Mouse (Mus musculus) c-Kit-positive CD71-positive TER-119-positive erythroid progenitor cells, embryonic 14.5 days (primary cell): ENCODE results near the gene Zfp341.

Experiments
- DNase-seq: peaks from one replicate; pipeline ENCODE4 v3.0.0-alpha.2; 2013; ENCODE audit warnings: low spot score

Zfp341 gene

DNA sequence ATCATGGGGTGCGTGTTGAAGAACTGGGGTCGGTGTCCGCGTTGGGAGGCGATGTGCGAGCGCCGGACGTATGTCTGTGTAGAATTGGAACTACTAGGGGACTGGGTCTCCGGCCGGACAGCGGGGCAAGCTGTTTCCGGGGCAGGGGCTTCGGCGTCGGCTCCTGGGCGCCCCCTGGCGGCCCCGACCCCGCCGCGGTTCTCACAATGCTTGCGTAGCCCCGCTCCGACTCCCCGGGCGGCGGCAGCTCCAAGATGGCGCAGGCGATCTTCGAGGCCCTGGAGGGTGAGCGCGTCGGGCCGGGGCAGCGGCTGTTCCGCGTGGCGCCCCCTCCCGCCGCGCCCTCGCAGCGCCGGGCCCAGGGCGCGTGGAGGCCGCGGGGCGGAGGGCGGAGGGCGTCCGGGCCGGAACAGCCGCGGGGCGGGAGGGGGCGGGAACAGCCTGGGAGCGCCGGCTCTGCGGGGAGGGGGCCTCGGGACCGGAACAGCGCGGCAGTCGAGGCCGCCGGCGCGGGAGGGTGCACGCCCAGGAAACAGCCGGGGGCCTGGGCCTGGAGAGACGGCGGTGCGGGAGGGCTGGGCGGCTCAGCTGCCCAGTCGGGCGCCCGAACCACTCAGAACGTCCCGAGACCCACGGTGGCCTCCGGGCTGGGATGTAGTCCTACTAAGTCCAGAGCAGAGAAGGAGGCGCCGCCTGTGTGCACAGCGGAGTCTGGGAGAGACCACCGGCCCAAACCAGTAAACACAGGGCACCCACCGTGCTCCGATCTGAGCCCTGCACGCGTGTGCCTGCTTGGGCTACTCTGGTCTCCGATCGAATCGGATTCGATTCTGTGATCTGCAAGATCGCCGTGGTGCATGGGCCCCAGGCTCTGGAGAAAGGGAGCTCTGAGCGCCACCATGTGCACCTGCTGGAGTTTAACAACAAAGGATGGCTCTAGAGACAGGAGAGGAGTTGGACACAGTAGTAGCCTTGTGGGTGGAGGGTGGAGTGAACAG is at the start of gene Zfp341, which contains the start of gene 4930519P11Rik:
Gene Zfp341 (plus strand): TSS at position 180 of the 998 bp plus-strand sequence.
Gene 4930519P11Rik (minus strand): TSS at position 320 of the 998 bp plus-strand sequence.
- DNase-seq: peak; percentile 75

DNA sequence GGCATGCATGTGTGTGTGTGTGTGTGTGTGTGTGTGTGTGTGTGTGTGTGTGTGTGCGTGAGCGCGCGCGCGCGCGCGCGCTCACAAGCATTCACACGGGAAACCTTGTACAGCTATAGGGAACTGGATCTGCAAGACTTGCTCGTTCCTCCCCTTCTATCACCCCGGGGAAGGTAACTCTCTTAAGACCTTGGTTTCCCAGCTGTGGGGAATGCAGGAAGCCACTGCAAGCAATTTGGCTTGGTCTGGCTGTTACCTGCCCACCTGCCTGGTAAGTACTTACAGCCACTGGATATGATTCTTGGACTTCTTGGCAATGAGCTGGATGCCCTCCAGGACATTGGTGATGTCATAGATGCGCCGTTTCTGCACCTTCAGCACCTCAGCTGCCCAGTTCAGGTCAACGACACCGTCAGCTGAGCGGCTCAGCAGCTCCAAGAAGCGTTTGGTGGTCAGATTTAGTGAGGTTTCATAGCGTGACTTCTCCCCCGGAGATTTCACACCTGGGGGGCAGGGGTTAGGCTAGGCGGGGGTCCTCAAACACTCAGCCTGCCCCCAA is 49.4 kb upstream of the Zfp341 start:
- DNase-seq: no peak

DNA sequence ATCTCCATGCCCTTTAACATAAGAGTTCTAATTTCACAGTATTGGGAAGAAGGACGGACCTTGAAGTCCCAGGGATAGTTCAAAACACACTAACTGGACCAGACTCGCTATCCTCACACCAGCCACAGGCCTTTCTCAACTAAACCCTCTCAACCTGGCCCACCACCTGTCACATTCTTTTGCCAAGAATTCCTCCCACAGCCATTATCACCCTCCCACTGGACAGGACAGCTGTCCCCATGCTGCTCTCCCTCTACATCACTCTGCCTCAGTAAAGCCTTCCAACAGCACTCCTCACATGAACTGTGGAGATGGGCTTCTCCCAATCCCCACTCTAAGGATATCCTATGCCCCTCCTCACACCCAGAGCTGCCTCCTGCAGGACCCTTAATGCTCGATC is 47.5 kb upstream of the Zfp341 start:
- DNase-seq: no peak

DNA sequence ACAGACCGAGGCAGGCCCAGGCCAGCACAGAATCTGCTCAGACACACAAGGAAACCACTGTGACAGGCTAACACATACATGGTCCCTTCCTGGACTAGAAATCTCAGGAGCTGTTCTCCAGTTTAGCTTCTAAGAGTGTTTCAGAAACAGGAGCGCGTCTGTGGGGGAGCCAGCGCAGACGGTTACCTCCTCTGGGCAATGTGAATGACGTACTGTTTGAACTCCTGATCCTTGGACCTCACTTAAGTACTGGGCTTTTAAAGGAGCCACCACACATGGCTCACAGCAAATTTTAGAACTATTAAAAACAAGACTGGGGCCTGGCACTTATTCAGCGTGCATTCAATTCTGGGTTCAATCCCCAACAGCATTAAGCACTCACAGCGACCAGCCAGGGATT is 46.5 kb upstream of the Zfp341 start:
- no peak for DNase-seq

DNA sequence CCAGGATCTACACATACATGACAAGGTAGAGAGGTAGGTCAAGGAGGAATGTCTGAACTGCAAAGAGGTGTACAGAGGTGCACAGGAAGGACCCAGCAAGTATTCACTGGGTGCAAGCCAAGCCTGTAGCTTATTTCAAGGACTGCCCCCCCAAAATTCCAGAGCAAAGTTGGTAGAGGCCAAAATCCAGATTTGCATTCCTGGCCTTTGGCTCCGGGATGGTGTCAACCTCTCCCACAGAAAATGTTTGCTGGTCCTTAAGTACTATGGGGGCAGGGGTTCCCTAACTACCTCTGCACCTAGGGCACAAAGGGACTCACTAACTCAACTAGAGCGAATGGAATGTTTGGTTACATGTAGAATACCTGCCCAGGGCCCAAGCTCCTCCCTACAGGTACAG is 45.3 kb upstream of the Zfp341 start:
- no peak for DNase-seq

DNA sequence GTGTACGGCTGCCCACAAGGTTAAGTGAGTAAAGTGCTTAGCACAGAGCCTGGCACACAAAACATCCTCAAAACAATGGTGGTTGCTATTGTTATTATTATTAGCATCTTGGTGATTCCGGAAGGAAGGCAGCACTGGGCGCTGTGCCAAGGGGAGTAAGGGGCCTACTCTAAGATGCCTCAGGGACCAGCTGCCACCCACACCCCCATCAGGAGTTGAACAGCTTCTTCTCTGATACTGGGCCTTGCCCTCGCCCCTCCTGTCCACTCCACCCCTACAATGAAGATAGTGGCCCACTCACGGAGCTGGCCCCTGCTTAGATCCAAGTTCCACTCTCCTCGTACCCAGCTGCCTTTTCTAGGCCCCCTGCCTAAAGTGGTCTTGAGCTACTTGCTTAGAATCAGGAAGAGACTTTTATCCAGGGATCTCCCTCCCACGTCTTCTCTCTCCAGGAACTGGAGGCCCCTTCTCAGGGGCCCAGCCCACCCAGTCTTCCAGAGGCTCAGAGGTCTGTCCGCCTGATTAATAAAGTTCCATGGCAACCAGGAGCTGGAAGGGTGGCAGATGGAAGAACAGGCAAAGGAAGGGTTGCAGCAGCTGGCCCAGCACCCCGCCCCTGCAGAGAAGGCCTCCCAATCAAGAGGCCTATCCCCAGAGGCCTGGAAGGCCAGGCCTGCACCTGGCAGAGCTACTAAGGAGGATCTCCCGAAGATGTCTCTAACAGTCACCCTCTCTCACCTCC is 44.6 kb upstream of the Zfp341 start:
- no peak for DNase-seq

DNA sequence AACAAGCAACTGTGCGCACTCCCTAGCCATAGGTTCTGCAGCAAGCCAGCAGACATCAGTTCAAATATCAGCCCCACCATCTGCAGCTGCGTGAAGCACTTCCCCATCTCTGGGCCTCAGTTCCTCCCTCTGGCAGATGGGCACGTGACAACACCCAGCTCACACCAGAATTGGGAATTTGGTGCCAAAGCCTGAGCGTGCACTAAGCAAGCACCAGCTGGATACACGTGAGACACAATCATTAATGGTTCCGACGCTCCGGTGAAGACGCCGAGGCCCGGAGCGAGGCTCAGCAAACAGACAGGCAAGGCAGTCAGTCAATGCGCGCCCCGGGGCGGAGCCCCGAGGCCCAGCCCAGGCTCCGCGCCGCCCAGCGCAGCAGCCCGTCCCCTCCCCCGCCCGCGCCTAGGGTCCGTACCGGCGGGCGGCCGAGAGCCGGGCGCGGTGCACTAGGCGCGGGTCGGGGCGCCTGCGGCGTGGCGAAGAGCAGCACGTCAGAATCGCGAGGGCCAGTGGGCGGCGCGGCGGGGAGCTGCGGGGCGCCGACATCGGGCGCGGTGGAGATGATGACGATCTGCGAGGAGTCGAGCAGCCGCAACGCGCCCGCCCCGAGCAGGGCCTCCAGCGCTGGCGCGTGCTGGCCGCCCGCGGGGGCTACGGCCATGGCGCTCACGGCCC is 43.9 kb upstream of the Zfp341 start:
- DNase-seq: peak; percentile 73

DNA sequence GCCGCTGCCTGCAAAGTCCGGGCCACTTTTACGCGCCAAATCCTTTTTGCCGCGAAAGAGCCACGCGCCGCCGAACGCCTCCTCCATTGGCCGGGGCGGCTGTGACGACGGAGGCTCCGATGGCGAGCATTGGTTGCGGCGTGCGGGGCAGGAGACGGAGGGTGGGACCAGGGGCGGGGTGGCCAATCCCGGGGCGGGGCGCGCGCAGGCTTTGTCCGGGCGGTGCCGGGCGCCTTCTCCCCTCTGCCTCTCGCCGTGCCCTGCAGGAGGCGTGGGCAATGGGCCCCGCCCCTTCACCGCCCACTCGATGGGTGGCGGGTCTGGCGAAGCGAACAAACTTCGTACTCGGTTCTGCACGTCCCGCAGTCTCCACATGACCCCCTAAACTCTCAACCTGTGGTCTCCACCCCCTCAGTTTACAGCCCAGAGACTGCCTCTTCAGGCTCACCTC is 43.2 kb upstream of the Zfp341 start, which contains the start of gene E2f1:
Gene E2f1 (minus strand): TSS at position 57 of the 451 bp plus-strand sequence.
- peak; percentile 95 for DNase-seq

DNA sequence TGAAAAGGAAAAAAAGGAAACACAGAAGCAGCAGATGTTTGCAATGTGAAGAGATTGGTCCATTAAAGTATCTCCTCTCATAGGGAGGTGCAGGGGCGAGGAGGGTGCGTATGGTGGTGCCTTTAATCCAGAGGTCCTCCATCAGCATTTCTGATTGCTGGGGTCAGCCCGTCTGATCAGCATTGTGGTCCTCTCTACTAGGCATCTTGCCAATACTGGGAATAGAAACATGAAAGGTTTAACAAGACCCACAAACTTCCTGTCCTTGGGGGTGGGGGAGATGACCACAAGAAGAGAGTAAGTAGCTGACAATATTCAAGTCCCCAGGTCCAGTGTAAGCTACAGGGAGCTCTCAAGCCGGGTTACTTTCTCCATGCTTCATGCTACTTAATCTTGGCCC is 42.4 kb upstream of the Zfp341 start:
- no peak for DNase-seq

DNA sequence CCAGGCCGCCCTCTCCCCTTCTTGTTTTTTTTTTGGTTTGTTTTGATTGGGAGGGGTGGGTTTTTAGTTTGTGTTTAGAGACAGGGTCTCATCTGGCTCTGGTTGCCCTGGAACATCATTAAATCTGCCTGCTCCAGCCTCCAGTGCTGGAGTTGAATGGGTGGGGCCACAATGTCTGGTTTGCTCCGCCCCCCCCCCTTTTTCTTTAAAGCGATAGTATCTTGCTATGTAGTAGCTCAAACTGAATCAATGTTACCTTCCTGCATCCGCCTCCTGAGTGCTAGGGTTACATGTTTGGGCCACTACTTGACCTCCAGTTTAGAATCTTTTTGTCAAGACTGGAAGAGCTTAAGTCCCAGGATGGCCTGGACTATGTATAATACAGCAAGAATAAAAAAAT is 41.8 kb upstream of the Zfp341 start:
- DNase-seq: no peak

DNA sequence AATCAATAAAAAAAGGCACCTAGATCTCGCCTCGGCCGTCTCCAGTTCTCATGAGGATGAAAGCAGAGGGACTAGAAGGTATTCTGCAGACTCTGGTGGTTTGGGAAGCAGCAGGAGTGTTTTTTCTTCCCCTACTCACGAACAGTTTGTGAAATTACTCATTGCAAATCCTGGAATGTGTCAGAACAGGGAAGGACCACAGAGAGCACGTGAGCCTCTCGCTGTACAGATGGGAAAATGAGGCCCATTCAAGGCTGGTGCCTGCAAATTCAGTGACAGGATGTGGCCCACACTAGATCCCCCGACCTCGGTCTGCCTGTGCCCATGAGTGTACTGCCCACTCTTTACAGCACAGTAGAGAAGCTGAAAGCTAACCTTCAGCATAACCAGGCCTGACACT is 41.1 kb upstream of the Zfp341 start:
- no peak for DNase-seq

DNA sequence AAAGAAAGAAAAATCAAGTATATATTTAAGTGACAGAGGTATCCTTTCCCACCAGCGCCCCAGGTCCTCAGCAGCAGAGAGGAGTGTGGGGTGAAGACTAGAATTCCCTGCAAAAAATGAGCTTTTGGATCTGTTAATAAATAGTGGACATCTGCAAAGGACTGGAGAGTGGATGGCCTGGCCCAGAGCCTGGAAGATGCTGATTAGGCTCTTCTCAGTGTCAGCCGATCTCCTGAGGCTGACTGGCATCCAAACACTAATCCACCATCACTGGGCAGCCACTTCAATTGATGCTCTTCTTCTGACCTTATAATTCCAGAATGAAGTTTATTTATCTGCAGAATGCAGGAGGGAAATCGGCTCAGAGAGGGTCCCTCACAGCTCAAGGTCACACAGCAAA is 40.1 kb upstream of the Zfp341 start:
- DNase-seq: no peak

DNA sequence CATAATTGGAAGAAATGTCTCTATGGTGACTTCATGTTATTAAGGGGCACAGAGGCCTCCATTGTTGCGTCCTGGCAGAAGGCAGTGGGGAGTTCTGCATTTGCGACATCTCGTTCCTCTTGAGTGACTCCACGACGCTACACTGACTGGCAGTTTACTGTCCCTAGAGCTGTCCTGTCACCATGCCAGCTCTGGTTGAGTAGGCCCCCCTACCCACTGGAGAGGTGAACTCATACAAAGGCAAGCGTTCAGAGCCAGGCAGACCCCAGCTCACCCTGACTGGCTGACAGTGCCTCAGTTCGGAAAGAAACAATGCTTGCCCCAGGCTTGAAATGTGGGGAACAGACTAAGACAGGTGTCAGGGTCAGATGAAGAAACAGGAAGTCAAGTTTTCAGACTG is 38.8 kb upstream of the Zfp341 start:
- DNase-seq: no peak

DNA sequence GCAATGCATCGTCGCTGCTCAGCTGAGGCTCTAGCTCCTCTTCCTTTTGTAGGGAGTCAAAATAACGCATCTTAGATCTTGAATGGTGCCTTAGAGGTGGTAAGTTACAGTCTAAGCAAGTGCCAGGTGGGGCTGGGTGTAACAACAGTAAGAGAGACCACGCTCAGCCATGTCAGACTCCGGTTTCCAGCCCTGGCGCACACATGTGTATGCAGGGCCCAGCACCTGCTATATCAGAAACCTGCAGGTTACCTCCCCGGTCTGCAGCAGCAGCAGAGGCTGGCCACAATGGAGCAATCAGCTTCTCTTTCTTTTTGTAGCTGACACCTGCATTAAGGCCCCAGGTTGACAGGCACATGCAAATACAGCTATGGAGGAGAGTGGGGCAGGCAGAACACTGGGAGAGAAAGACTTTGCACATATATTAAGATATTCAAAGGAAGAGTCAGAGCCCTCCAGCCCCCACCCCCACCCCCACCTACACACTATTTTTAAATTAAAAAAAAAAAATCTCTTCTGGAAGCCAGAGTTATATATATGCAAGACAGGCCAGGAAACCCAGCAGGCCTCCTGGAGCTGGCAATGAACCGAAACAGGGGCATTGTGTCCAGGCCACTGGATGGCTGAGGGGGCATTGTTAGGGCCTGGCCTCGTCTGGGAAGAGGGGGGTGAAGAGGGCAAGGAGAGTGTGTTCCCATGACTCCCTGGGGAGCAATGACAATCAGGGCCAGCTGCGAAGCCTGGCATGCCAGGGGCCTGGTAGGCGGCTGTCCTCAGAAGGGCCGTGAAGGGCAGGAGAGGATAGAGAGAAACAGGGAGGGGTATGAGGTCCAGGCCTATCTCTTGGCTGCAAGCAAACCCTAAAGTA is 36.0 kb upstream of the Zfp341 start:
- no peak for DNase-seq

DNA sequence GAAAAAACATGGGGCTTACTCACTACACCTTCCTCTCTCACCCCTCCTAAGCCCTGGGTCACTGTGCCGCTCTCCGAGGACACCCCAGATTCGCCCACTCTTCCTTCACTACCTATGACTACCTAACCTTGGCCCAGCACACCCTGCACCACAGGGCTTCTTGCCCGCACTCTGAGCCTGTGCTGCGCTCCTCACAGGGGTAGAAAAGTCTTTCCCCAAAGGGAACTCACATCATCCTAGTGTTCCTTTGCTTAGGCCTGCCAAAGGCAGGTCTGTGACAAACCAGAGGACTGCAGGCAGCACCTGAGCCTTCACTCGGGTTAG is 35.4 kb upstream of the Zfp341 start:
- no peak for DNase-seq

DNA sequence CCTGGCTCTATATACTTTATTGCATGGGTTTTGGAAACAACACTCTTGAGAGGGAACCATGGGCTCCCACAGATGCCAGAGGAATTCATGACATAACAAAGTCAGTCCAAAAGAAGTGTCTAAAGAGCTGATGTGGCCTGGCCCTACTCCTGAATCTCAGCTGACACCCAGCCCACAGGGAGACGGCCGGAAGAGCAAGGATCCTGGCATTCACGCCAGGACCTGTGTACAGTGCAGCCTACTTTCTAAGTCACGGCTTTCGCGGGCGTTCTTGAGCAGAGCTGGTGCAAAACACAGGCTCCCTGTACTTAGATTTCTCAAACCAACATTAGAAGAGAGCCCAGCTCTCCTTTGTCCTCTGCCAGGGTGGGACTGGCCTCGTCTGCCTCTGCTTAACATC is 32.5 kb upstream of the Zfp341 start:
- no peak for DNase-seq

DNA sequence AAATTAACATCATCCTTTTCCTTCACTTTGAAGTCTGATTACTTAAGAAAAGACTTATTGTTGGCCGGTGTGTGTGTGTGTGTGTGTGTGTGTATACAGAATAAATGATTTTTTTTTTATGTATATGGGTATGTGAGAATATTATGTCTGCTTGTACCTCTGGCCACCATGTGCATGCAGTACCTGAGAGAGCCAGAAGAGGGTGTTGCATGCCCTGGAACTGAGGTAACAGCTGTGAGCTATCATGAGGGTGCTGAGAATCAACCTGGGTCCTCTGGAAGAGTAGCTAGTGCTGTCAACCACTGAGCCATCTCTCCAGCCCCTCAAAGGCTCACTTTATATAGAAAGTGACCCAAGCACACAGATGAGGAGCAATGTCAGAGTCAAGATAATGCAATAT is 31.7 kb upstream of the Zfp341 start:
- no peak for DNase-seq

DNA sequence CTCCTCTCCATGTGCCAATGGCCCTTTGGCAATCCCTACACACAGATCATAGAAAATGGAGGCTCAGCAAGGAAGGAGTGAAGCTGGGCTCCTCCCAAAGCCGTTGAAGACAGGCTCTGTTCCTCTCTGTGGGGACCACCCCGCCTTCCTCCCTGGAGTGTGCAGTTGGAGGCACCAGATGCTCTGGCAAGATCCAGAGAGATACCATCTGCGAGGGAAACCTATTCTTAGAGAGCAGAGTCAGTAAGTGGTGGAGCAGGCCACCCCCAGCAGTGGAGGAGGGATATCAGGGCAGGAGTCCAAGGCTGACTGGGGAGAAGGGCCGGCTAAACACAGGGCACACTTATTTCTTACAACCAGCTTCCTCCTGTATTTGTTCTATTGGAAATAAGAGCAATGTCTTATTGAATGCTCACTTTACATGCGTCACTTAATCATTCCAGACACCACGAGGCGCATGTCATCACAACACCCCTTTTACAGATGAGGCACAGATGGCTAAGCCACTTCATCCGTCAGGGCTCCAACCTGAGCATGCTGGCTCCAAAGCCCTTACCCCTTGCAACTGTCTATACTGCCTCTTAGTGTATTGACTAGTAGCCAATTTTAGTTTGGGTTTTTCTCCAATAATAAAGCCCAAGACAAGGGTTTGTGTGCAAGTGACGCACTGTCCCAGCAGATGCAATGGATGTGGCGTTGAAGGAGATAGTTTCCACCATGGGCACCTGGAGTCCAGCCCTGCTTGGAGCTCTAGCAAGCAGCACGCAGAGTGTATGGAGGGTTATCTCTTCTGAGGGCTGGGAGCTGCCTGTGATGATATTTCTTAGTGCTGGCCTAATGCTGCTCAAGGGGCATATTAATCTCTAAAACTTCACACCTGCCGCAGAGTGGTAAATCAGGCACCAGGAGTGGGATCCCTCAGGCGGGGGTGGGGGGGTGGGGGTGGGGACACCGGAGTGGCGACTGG is 28.9 kb upstream of the Zfp341 start:
- no peak for DNase-seq

DNA sequence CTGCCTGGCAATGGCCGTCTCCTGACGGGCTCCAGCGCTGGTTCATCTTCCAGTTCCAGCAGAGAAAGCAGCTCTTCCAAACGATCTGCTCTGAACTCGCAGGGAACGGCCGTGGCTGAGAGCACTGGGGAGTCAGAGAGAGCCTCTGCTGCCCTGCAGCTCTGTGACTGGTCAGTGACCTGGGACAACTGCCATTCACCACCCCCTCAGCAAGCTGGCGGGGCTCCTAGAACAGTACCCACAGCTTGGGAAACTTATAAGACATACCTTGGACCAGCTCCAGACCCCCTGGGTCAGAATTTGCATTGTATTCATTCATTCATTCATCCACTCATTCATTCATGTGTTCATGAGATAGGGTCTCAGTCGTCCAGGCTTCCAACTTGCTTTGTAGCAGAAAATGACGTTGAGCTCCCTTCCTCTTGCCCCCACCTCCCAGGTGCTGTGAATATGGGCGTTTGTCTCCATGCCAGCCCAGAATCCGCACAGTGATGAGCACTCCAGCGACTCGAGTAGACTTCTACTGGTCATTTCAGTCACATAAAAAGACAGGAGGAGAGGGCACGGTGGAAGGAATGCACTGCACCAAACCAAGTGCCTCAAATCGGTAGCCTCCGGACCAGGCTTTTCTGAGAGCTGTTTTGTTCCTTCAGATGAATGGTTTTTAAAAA is 28.0 kb upstream of the Zfp341 start:
- no peak for DNase-seq
